Mouse (Mus musculus): ENCODE measurements at regions not wholly inside any gene's neighbourhood (a gene's known extent, or its start where the extent isn't known, plus 50 kb on each side); places are given as distances from the start of the nearest gene placed in this dataset.

- peak in 1 of 2 experiments; percentile 2 for DNase-seq (ENCODE audit: low spot score in 2 of 2)
Observed at GRCm38 (mm10) chr4:50291397-50291945, 445.9 kb upstream of the Grin3a start.

DNA sequence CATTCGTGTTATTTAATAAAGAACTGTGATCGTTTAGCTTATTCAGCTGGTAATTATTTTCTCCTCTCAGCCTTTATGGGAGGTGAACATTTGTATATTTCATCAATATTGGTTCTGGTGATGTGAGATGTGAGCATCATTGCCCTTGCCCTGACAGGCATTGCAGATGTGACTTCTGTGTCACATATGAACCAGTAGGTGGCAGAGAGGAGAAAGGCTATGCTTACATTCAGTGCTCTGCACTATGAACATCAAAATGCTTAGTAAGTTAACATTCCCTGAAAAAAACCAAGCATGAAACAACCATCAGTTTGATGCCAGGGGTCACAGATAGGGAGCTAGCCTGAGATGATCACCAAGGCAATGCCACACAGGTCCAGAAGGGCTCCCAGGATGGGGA lies 441.1 kb upstream of the Grin3a start:
- no peak for DNase-seq (ENCODE audit: low spot score in 2 of 2)

DNA sequence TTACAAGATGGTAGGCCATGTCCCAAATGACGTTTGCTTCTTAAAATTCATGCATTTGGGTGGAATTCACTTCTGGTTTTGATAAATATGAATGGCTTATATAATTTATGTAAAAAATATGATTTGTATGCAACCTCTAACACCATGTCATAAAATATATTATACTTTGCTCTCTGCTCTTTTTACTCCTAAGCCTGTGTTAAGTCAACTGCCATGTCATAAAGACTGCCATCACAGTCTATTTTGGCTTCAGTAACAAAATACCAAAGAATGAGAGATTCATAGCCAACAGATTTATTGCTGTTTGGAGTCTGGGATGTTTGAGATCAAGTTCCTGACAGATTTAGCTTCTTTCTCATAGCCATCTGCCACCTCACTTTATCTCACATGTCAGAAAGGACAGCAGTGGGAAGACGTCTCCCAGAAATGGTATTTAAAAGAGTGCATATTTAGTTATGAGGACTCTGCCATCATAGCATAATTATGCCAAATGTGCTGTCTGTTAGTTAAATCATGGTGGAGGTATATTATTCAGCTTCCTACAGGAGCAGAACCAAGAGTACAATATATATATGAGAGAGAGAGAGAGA lies 413.6 kb upstream of the Grin3a start:
- peak; percentile 4 to 9 for DNase-seq (ENCODE audit: low spot score in 2 of 2)

DNA sequence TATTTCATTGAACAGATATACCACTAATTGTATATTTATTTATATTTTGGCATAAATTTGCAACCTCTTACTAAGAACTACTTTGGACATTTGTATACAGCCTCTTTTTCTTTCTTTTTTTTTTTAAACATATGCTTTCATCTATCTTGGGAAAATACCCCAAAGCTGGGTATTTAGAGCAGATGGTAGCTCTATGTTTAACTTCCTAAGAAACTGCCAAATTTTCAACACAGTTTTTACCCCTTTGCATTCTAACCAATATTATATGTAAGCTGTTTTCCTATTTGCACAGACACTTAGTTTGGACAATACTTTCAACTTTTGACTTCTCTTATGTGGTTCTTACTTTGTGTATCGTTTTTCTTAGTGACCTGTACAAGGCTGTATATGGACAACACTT lies 396.5 kb upstream of the Grin3a start:
- DNase-seq (ENCODE audit: low spot score in 2 of 2) = no peak

- DNase-seq (ENCODE audit: low spot score in 2 of 2) = no peak
Observed at GRCm38 (mm10) chr4:50240951-50241350, 395.4 kb upstream of the Grin3a start.

- no peak for DNase-seq (ENCODE audit: low spot score in 2 of 2)
Observed at GRCm38 (mm10) chr4:50239386-50239785, 393.8 kb upstream of the Grin3a start.

GRCm38 (mm10) chr4:50235476-50235875 lies 389.9 kb upstream of the Grin3a start:
- no peak for DNase-seq (ENCODE audit: low spot score in 2 of 2)

DNA sequence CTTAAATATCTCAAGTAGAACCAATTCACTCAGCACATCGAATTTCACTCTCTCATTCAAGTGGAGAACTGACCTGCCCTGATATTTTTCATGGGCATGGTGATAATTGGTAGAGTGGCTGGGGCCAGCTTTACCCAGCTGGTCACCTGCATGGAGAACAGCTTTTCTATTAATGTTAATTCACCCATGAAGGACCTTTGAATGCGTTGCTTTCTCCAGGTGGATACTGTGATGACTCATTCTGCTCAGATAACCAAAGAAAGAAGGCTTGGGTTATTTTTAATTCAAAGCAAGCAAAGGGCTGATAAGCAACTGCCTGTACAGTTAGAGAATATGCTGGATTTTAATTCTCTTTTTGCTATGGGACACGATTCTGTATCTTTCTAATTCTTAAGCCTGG lies 357.8 kb upstream of the Grin3a start:
- DNase-seq (ENCODE audit: low spot score in 2 of 2) = no peak

GRCm38 (mm10) chr4:50177196-50177595 lies 331.7 kb upstream of the Grin3a start:
- no peak for DNase-seq (ENCODE audit: low spot score in 2 of 2)

DNA sequence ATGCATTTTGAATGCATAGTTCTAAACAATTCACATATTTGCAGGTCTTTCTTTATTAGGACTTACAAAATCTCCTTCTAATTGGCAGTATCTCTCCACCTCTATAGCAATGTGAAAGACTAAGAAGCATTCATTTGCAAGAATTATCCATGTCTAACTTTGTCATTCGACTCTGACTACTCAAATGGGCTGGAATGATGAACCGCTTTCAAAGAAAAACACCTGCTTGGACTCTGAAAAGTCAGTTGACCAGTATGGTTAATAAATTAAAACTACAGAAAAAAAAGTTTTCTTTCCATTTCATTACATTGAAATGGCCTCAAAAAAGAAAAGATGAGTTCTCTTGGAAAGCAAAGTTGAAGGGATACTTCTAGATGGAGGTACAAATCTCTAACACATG lies 331.1 kb upstream of the Grin3a start:
- no peak for DNase-seq (ENCODE audit: low spot score in 2 of 2)

DNA sequence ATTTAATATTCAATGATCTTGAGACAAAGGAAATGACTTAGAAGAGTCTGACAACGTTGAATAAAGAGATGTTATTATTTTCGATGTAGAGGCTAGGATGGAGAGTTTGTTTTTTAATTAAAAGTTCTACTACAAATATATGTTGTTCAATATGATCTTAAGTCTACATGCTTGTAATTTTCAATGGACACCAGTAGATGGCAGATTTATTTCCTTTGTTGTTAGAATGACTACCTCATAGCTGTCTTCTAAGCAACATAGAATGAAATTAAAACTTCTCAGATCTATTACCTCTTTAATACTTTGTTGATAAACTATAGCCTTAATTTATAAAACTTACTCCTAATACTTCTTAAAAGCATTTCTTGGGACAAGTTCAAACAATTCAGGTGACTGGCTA lies 315.3 kb upstream of the Grin3a start:
- DNase-seq (ENCODE audit: low spot score in 2 of 2) = no peak

- DNase-seq (ENCODE audit: low spot score in 2 of 2) = no peak
Observed at GRCm38 (mm10) chr4:50145926-50146325, 300.4 kb upstream of the Grin3a start.

DNA sequence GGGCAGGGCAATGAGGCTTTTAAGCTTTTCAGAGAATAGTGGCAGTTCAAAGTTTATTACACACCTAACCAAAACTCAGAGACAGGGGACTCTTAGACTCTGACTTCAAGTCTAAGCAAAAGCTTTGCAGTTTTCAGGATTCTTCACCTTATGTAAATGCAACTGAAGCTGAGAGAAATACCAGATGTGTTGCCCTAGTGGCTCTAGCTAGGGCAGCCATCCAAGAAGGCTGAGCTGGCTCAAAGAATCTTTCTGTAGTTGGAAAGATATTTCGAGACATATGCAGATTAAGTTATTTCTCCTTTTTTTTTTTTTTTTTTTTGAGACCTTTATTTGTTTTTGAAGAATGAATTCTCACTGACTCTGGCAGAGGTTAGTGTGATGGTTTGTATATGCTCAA lies 284.7 kb upstream of the Grin3a start:
- DNase-seq (ENCODE audit: low spot score in 2 of 2) = peak; percentile 9 to 22

GRCm38 (mm10) chr4:50106557-50106956 lies 261.0 kb upstream of the Grin3a start:
- no peak for DNase-seq (ENCODE audit: low spot score in 2 of 2)

DNA sequence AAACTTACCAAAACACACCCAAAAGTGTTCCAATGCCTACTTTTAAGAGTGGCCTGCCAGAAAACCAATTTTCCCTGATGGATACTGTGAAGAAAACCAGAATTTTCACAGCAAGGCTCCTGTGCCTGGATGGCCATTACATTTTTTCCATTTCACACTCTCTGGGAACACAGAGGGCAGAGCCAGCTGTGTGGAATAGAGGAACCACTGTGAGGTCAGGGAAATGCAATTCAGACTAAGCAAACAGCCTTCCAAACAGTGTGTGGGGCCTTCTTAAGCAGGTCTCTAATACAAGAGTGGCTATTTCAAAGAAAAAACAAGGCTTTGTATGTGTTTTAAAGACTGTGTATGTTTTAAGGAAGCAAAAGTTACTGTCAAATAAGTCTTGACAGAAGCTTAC lies 242.3 kb upstream of the Grin3a start:
- no peak for DNase-seq (ENCODE audit: low spot score in 2 of 2)

GRCm38 (mm10) chr4:50086676-50087075 lies 241.1 kb upstream of the Grin3a start:
- DNase-seq (ENCODE audit: low spot score in 2 of 2) = no peak

DNA sequence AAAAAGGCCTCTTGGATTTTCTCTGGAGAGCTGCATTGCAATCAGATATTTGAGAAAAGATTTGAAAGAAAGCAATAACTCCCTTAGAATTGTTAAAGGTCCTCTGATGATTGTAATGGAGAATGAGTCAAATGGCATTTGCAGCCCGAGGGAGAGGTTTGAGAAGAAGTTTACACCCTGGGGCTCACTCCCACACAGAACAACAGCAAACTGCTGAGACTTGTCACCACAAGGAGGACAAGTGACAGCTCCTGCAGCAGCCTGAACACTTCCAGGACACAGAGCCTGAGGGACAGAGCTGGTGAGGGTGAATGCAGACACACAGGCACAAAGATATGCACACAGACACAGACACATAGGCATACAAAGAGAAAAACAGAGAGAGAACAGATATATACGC lies 210.0 kb upstream of the Grin3a start:
- DNase-seq (ENCODE audit: low spot score in 2 of 2) = peak in 1 of 2 experiments; percentile 4

DNA sequence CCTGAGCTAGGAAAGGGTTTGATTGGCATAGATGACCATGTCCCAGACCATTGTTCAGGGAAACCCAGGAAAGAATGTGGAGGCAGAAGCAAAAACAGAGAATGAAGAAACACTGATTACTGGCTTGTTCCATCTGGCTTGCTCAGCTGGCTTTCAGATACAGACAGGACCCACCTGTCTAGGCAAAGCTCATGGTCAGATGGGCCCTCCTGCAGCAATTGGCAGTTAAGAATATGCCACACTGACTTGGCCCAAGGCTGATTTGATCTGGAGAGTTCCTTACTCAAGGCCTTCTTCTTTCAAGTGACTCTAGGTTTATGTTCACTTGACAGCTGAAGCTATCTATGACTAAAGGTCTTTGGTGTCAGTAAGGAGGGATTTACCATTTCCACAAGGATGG lies 195.9 kb upstream of the Grin3a start:
- DNase-seq (ENCODE audit: low spot score in 2 of 2) = no peak

GRCm38 (mm10) chr4:50036079-50036478 lies 190.5 kb upstream of the Grin3a start:
- DNase-seq (ENCODE audit: low spot score in 2 of 2) = peak; percentile 25 to 48

- DNase-seq (ENCODE audit: low spot score in 2 of 2) = no peak
Observed at GRCm38 (mm10) chr4:50025356-50025755, 179.8 kb upstream of the Grin3a start.
